Mouse (Mus musculus) heart, embryonic 14.5 days (tissue): ENCODE results near the gene Nae1. TPM values are rescaled to one million over a fixed set of nuclear protein-coding genes. Genes with fewer than 3 reads are reported as not detected.
A peak's percentile ranks its signal among the peaks of the same experiment; 100 is the strongest.

ENCODE experiments used
- ATAC-seq: fragments of 200-750 bp; cut with Nextera tagmentation; 2 replicates; pipeline ENCODE4 v1.8.0; 2017; ENCODE audit warnings: low read depth, moderate TSS enrichment; ENCODE audit not compliant: insufficient number of reproducible peaks, insufficient read depth, low FRiP score
- H3K27ac ChIP-seq, 2 experiments: fragments of 200-500 bp in 1 of 2; fragments of 300-500 bp in 1 of 2; sonication (generic) in 1 of 2; replicated peaks in 1 of 2; 2 replicates each; pipeline ENCODE4 v1.5.1; 2012 to 2014; ENCODE audit warnings: low read depth in 2 of 2, low read length in 2 of 2, control low read depth in 1 of 2, mild to moderate bottlenecking in 1 of 2, mixed read lengths in 1 of 2; ENCODE audit not compliant: control insufficient read depth in 1 of 2, insufficient read depth in 1 of 2
- H3K27me3 ChIP-seq: fragments of 300-500 bp; sonication (generic); 2 replicates; pipeline ENCODE4 v1.6.1; 2014; ENCODE audit warnings: mild to moderate bottlenecking, low read length, control low read depth; ENCODE audit not compliant: control insufficient read depth, insufficient read depth
- H3K36me3 ChIP-seq: fragments of 300-500 bp; sonication (generic); 2 replicates; pipeline ENCODE4 v1.6.1; 2014; ENCODE audit warnings: mild to moderate bottlenecking, control low read depth, low read length, mixed read lengths; ENCODE audit not compliant: control insufficient read depth, insufficient read depth
- H3K4me1 ChIP-seq, 2 experiments: fragments of 200-500 bp in 1 of 2; fragments of 300-500 bp in 1 of 2; sonication (generic) in 1 of 2; 2 replicates each; pipeline ENCODE4 v1.6.1; 2012 to 2014; ENCODE audit warnings: low read length in 2 of 2, control low read depth in 1 of 2, mixed read lengths in 1 of 2; ENCODE audit not compliant: control insufficient read depth in 2 of 2, insufficient read depth in 2 of 2
- H3K4me2 ChIP-seq: fragments of 300-500 bp; sonication (generic); 2 replicates; pipeline ENCODE4 v1.6.1; 2014; ENCODE audit warnings: mild to moderate bottlenecking, low read length
- H3K4me3 ChIP-seq, 2 experiments: fragments of 200-500 bp in 1 of 2; fragments of 300-500 bp in 1 of 2; sonication (generic) in 1 of 2; 2 replicates each; pipeline ENCODE4 v1.5.1; 2012 to 2014; ENCODE audit warnings: low read length in 2 of 2, mild to moderate bottlenecking in 2 of 2, control low read depth in 1 of 2, low read depth in 1 of 2, moderate library complexity in 1 of 2; ENCODE audit not compliant: control insufficient read depth in 1 of 2, insufficient read depth in 1 of 2
- H3K9ac ChIP-seq: fragments of 300-500 bp; sonication (generic); 2 replicates; pipeline ENCODE4 v1.6.1; 2014; ENCODE audit warnings: mild to moderate bottlenecking, low read length
- H3K9me3 ChIP-seq: fragments of 300-500 bp; sonication (generic); 2 replicates; pipeline ENCODE4 v1.6.1; 2016; ENCODE audit warnings: low read length, control low read depth; ENCODE audit not compliant: control insufficient read depth
- WGBS: fragments of 180-500 bp; shearing (Covaris S2); extraction: QIAGEN DNeasy Blood & Tissue Kit; methylation state at CpG from one replicate; pipeline ENCODE4 v1.1.7; 2014; 5-methylcytosine and 5-hydroxymethylcytosine counted together
- polyA plus RNA-seq: library from polyadenylated mRNA; unstranded; fragments of >200 nt; fragmentation: Nextera tagmentation; extraction: Ambion mirVana; gene quantifications from 2 replicates; pipeline ENCODE4 v1.2.1, GENCODE M21; 2014

The Nae1 gene
- polyA plus RNA-seq, 1 experiment from 2014 or later, result 80.0 TPM

GRCm38 (mm10) chr8:104560731-104561130, 26.3 kb upstream of the Nae1 start:
- no peak for ATAC-seq
- H3K9ac ChIP-seq, result no peak overlapping the region
- no peaks in the 10 kb centered on the region for H3K9me3 ChIP-seq
- H3K4me1 ChIP-seq, result no peaks in the 10 kb centered on the region
- H3K27me3 ChIP-seq, result no peaks in the 10 kb centered on the region; the same call in 1 of the 2 replicates
- no peaks in the 10 kb centered on the region for H3K36me3 ChIP-seq
- no peak overlapping the region for H3K4me2 ChIP-seq
- no peak overlapping the region for H3K4me3 ChIP-seq
- H3K27ac ChIP-seq, result no peak overlapping the region

- Histone ChIP-seq H3K9me3 (no peaks in the 10 kb centered on the region), H3K9ac (no peak overlapping the region), H3K27ac (no peak overlapping the region), H3K36me3 (no peaks in the 10 kb centered on the region), H3K27me3 (no peaks in the 10 kb centered on the region; the same call in 1 of the 2 replicates), H3K4me3 (no peak overlapping the region), H3K4me2 (no peak overlapping the region), H3K4me1 (no peaks in the 10 kb centered on the region)
- ATAC-seq, result no peak
- WGBS, result 43% methylated on average over 7 of the region's 7 CpGs
These were observed 22.8 kb upstream of the Nae1 start for GRCm38 (mm10) chr8:104557226-104557625.

GRCm38 (mm10) chr8:104555191-104555590, 20.8 kb upstream of the Nae1 start:
- no peaks in the 10 kb centered on the region; the same call in 1 of the 2 replicates for H3K27me3 ChIP-seq
- no peaks in the 10 kb centered on the region; a peak in 1 of 4 replicates for H3K4me1 ChIP-seq
- ATAC-seq, result no peak
- H3K4me2 ChIP-seq, result no peak overlapping the region
- H3K9me3 ChIP-seq, result no peaks in the 10 kb centered on the region
- H3K4me3 ChIP-seq, result no peak overlapping the region
- no peak overlapping the region for H3K9ac ChIP-seq
- WGBS, result 76% methylated on average over 4 of the region's 4 CpGs
- no peak overlapping the region for H3K27ac ChIP-seq
- H3K36me3 ChIP-seq, result no peaks in the 10 kb centered on the region

GRCm38 (mm10) chr8:104543440-104544045, 9.1 kb upstream of the Nae1 start:
- no peak overlapping the region for H3K4me2 ChIP-seq
- H3K4me3 ChIP-seq, result no peak overlapping the region
- peaks cover 5 to 17% of the 10 kb centered on the region in 2 experiments; a peak in 3 of 4 replicates for H3K4me1 ChIP-seq
- 79% methylated on average over 8 of the region's 8 CpGs for WGBS
- H3K9ac ChIP-seq, result no peak overlapping the region
- no peaks in the 10 kb centered on the region for H3K9me3 ChIP-seq
- no peaks in the 10 kb centered on the region for H3K36me3 ChIP-seq
- H3K27me3 ChIP-seq, result peaks cover 55% of the 10 kb centered on the region
- no peak overlapping the region for H3K27ac ChIP-seq
- ATAC-seq, result no peak

- peak overlapping the region in 1 of 2 experiments; percentile 58; a peak in 1 of 4 replicates for H3K4me3 ChIP-seq
- H3K36me3 ChIP-seq, result no peaks in the 10 kb centered on the region
These were observed 7.7 kb upstream of the Nae1 start for GRCm38 (mm10) chr8:104542160-104542559.

GRCm38 (mm10) chr8:104541515-104541880, 7.1 kb upstream of the Nae1 start:
- H3K9ac ChIP-seq, result peak overlapping the region; percentile 69; the same call in 1 of the 2 replicates

More at GRCm38 (mm10) chr8:104542160-104542559, 7.7 kb upstream of the Nae1 start:
- no peak overlapping the region for H3K9ac ChIP-seq
- H3K27ac ChIP-seq, result no peak overlapping the region
- peak overlapping the region; percentile 98 for H3K4me2 ChIP-seq
- WGBS, result 6% methylated on average over 11 of the region's 11 CpGs
- ATAC-seq, result no peak
- peaks cover 62% of the 10 kb centered on the region for H3K27me3 ChIP-seq
- H3K9me3 ChIP-seq, result no peaks in the 10 kb centered on the region
- peaks cover 5 to 17% of the 10 kb centered on the region in 2 experiments; a peak in 3 of 4 replicates for H3K4me1 ChIP-seq

GRCm38 (mm10) chr8:104540710-104541514, 6.5 kb upstream of the Nae1 start:
- Histone ChIP-seq H3K4me3 (peak overlapping the region; percentile 51 to 58), H3K4me2 (peak overlapping the region; percentile 98), H3K9ac (peak overlapping the region; percentile 69), H3K36me3 (no peaks in the 10 kb centered on the region), H3K27ac (no peak overlapping the region), H3K27me3 (peaks cover 62% of the 10 kb centered on the region), H3K4me1 (peaks cover 5 to 17% of the 10 kb centered on the region in 2 experiments; a peak in 3 of 4 replicates), H3K9me3 (no peaks in the 10 kb centered on the region)
- peak; percentile 41; the same call in 1 of the 2 replicates for ATAC-seq
- WGBS, result under 1% methylated on average over 71 of the region's 76 CpGs

More at GRCm38 (mm10) chr8:104541515-104541880, 7.1 kb upstream of the Nae1 start:
- 16% methylated on average over 8 of the region's 8 CpGs for WGBS
- peaks cover 62% of the 10 kb centered on the region for H3K27me3 ChIP-seq
- H3K9me3 ChIP-seq, result no peaks in the 10 kb centered on the region
- H3K36me3 ChIP-seq, result no peaks in the 10 kb centered on the region
- peaks cover 5 to 17% of the 10 kb centered on the region in 2 experiments; a peak in 3 of 4 replicates for H3K4me1 ChIP-seq
- ATAC-seq, result no peak
- H3K27ac ChIP-seq, result no peak overlapping the region
- H3K4me2 ChIP-seq, result peak overlapping the region; percentile 98
- peak overlapping the region; percentile 51 to 58 for H3K4me3 ChIP-seq
